Mouse (Mus musculus) embryonic facial prominence, embryonic 12.5 days (tissue): ENCODE results near the gene Matn1. TPM values are rescaled to one million over a fixed set of nuclear protein-coding genes. Genes with fewer than 3 reads are reported as not detected.

ENCODE experiments used
- ATAC-seq: fragments of 200-750 bp; cut with Nextera tagmentation; 2 replicates; pipeline ENCODE4 v1.8.0; 2017; ENCODE audit not compliant: insufficient number of reproducible peaks, insufficient read depth, low FRiP score, low TSS enrichment
- H3K27ac ChIP-seq: fragments of 300-500 bp; sonication (generic); 2 replicates; pipeline ENCODE4 v1.5.1; 2016; ENCODE audit warnings: mild to moderate bottlenecking
- H3K27me3 ChIP-seq: fragments of 300-500 bp; sonication (generic); 2 replicates; pipeline ENCODE4 v1.6.1; 2016; ENCODE audit warnings: mild to moderate bottlenecking, moderate library complexity
- H3K36me3 ChIP-seq: fragments of 300-500 bp; sonication (generic); 2 replicates; pipeline ENCODE4 v1.6.1; 2016; ENCODE audit warnings: mild to moderate bottlenecking
- H3K4me1 ChIP-seq: fragments of 300-500 bp; sonication (generic); 2 replicates; pipeline ENCODE4 v1.6.1; 2016
- H3K4me2 ChIP-seq: fragments of 300-500 bp; sonication (generic); replicated peaks from 2 replicates; pipeline ENCODE4 v1.6.1; 2016; ENCODE audit warnings: mild to moderate bottlenecking, moderate library complexity
- H3K4me3 ChIP-seq: fragments of 300-500 bp; sonication (generic); 2 replicates; pipeline ENCODE4 v1.5.1; 2016; ENCODE audit warnings: mild to moderate bottlenecking
- H3K9ac ChIP-seq: fragments of 300-500 bp; sonication (generic); 2 replicates; pipeline ENCODE4 v1.6.1; 2016; ENCODE audit warnings: mild to moderate bottlenecking, moderate library complexity
- H3K9me3 ChIP-seq: fragments of 300-500 bp; sonication (generic); 2 replicates; pipeline ENCODE4 v1.6.1; 2016; ENCODE audit warnings: mild to moderate bottlenecking, moderate library complexity
- WGBS: fragments of 180-500 bp; shearing (Covaris S2); methylation state at CpG from one replicate; pipeline ENCODE4 v1.1.7; 2016; 5-methylcytosine and 5-hydroxymethylcytosine counted together
- polyA plus RNA-seq: library from polyadenylated mRNA; unstranded; fragments of >200 nt; fragmentation: Nextera tagmentation; extraction: Ambion mirVana; gene quantifications from 2 replicates; pipeline ENCODE4 v1.2.1, GENCODE M21; 2016

Gene Matn1
- polyA plus RNA-seq, 1 experiment from 2014 or later = 4.2 TPM

DNA sequence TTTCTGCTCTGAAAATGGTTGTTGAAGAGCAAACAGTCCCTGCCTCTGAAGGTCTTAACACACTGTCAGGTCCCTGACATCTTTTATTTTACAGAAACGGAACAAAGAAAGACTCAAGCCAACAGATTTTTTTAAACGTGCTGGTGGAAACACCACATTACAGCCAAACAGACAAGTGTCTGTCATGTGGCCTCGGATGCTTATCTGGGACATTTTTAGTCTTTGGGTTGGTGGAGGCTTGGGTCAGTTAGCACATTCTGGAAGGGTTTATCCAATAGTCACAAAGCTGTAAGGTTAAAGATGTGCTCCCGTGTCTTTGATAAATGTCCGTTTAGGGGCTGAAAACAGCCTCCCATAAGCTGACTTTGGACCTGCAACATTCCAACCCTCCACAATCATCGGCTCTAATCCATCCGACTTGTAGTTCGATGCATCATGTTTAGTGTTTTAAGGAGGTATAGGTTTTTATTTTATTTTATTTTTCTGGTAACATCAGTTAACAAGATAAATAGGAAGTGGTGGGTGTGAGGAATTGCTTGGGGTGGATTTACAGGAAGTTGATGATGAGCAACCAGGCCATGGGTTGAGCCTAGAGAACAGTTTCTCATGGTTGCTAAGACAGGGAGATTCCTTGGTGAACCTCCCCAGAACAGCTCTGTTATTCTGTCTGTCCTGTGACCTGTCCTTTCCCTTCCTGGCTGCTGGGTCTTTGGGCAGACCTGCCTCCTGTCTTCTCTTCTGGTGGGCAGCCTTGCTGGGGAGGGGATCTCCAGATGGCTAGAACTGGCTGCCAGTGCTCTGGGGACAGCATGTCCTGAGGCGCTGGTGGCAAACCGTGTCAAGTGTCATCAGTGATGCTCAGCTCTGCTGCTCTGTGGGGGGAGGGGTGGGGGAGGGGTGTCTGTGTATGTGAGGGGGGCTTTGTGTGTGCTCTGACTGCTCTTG, 25.1 kb upstream of the Matn1 start:
- H3K4me3 ChIP-seq = no peak overlapping the region
- ATAC-seq = no peak
- no peaks in the 10 kb centered on the region for H3K9me3 ChIP-seq
- no peaks in the 10 kb centered on the region for H3K27me3 ChIP-seq
- H3K4me1 ChIP-seq = peaks cover 18% of the 10 kb centered on the region
- no peak overlapping the region for H3K9ac ChIP-seq
- no peak overlapping the region for H3K27ac ChIP-seq
- no peak overlapping the region for H3K4me2 ChIP-seq
- WGBS = 67% methylated on average over 10 of the region's 10 CpGs
- H3K36me3 ChIP-seq = no peaks in the 10 kb centered on the region

DNA sequence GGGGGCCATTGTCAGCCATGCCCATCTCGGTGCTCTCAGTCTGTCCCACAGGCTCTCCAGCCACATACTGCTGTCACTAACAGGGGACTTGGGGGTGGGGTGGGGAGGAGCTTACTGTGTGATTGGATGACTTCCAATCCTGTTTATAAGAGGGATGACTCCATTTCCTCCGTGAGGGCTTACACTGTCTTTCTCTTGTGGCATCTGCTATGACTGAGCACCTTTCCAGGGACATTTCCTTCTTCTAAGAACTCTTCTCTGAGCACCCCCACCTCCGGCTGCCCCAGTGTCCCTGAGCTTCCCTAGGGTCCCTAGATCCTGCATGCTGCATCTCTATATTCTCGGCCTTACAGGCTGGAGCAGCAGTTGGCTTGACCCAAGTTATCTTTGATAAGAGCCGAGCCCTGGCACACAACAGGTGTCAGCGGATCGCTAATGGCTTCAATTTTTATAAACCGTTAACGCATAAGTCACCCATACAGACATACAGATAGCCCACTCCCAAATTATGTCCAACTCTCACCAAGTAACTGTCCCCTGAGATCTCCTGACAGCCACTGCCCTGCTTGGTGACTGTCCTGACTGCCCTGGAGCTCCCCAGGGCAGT, 24.3 kb upstream of the Matn1 start:
- Histone ChIP-seq H3K27me3 (no peaks in the 10 kb centered on the region), H3K4me1 (peaks cover 17% of the 10 kb centered on the region), H3K27ac (no peak overlapping the region), H3K4me3 (no peak overlapping the region), H3K36me3 (no peaks in the 10 kb centered on the region), H3K4me2 (no peak overlapping the region), H3K9me3 (no peaks in the 10 kb centered on the region), H3K9ac (no peak overlapping the region)
- no peak for ATAC-seq
- 60% methylated on average over 9 of the region's 9 CpGs for WGBS

DNA sequence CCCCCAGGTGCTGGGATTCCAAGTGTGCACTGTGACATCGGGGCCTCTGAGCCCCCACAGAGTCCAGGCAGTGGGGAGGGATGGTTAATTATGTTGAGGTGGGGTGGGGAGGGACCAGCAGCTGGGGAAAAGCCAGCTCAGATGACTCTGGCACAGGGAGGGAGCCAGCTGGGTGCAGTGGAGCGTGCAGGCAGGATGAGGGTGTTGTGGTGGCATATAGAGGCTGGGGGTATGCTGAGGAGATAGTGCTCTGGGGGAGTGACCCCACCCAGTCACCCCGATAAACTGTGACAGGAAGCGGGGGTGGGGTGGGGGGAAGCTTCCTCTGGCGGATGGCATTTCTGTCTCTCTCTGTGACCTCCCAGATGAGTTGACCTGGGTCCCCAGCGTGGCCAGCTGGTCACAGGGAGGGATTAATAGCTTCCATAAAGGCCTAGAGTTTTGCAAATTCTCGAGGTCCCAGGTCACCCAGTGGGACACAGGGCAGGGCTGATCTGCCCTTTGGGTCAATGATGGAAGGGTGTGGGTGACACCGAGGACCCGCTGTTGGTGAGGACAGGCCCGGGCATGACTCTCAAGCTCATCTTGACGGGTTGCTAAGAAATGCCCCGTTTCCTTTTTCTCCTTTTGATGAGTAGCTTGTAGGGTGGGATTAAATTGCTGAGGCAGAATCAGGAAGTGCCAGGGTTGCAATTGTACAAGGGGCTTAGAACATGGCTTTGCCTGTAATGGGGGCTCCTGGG, 23.1 kb upstream of the Matn1 start:
- WGBS = 21% methylated on average over 12 of the region's 12 CpGs
- peak; percentile 69; the same call in 1 of the 2 replicates for ATAC-seq
- Histone ChIP-seq H3K4me3 (no peak overlapping the region), H3K27ac (0 out of 2 replicates have a peak overlapping the region, but pooled peaks have one; percentile 11), H3K4me1 (peaks cover 17% of the 10 kb centered on the region), H3K4me2 (0 out of 2 replicates have a peak overlapping the region, but pooled peaks have one; percentile 3), H3K27me3 (no peaks in the 10 kb centered on the region), H3K36me3 (no peaks in the 10 kb centered on the region), H3K9me3 (no peaks in the 10 kb centered on the region), H3K9ac (peak overlapping the region; percentile 30; the same call in 1 of the 2 replicates)

DNA sequence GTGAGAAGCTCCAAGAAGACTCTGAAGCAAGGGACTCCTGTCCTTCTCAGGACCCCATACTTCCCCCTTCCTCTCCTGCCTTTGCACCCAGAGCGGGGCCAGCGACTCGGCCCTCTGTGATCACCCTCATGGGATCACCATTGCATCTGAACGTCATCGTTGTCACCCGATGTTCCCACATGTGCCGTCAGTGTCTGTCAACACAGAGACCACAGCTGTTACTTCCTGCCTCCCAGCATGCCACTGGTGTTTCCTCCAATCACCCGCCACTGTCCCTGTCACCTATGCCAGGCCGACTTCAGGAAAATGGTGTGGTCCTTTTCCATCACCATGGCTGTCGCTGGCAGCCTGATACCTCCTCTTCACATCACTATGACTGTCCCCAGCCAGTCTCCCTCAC, 22.2 kb upstream of the Matn1 start:
- no peak for ATAC-seq
- Histone ChIP-seq H3K9me3 (no peaks in the 10 kb centered on the region), H3K36me3 (no peaks in the 10 kb centered on the region), H3K27me3 (no peaks in the 10 kb centered on the region), H3K4me2 (no peak overlapping the region), H3K4me1 (peaks cover 20% of the 10 kb centered on the region), H3K4me3 (no peak overlapping the region), H3K9ac (no peak overlapping the region), H3K27ac (no peak overlapping the region)
- 71% methylated on average over 10 of the region's 10 CpGs for WGBS

DNA sequence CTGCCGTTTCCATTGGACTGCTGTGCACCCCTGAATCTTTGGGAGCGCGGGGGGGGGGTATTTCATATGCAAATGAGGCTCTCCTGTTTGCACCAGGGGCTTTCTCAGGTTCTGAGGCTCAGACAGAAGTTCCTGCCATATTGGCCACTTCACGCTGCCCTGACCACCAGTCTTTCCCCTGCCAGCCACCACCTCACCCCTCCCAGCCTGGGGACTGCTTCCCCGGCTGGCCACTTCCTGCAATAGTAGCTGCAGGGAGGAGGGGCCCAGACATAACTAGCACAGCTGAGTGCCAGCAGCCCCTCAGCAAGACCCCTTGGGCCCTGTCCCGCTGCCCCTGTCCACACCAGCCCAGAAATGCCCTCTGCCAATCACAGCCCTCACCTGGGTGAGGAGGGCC, 17.9 kb upstream of the Matn1 start:
- no peaks in the 10 kb centered on the region for H3K9me3 ChIP-seq
- H3K9ac ChIP-seq = no peak overlapping the region
- no peak for ATAC-seq
- peaks cover 5% of the 10 kb centered on the region for H3K4me1 ChIP-seq
- no peaks in the 10 kb centered on the region for H3K36me3 ChIP-seq
- 53% methylated on average over 6 of the region's 6 CpGs for WGBS
- H3K4me3 ChIP-seq = no peak overlapping the region
- no peak overlapping the region for H3K4me2 ChIP-seq
- no peaks in the 10 kb centered on the region for H3K27me3 ChIP-seq
- no peak overlapping the region for H3K27ac ChIP-seq

DNA sequence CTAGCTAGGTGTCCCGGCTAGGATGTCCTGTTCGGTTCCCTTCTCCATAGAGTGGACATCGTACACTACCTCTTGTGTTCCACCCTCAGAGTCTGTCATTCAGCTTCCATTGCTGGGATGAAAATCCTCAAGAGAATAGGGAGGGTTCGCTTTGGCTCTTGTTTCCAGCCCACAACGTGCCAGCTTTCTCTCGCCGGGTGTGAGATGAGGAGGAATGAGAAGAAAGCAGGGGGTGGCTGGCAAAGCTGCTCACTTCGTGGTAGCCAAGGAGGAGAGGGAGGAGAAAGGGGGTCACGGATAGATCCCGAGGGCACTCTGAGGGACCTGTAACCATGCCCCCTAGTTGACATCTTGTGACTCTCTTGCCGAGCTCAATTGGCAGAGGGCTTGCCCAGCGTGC, 16.4 kb upstream of the Matn1 start:
- no peaks in the 10 kb centered on the region for H3K9me3 ChIP-seq
- H3K27me3 ChIP-seq = no peaks in the 10 kb centered on the region
- no peak overlapping the region for H3K4me2 ChIP-seq
- H3K36me3 ChIP-seq = no peaks in the 10 kb centered on the region
- H3K4me3 ChIP-seq = no peak overlapping the region
- no peak overlapping the region for H3K9ac ChIP-seq
- no peak for ATAC-seq
- 87% methylated on average over 12 of the region's 12 CpGs for WGBS
- peaks cover 3% of the 10 kb centered on the region; the same call in 1 of the 2 replicates for H3K4me1 ChIP-seq
- H3K27ac ChIP-seq = no peak overlapping the region

DNA sequence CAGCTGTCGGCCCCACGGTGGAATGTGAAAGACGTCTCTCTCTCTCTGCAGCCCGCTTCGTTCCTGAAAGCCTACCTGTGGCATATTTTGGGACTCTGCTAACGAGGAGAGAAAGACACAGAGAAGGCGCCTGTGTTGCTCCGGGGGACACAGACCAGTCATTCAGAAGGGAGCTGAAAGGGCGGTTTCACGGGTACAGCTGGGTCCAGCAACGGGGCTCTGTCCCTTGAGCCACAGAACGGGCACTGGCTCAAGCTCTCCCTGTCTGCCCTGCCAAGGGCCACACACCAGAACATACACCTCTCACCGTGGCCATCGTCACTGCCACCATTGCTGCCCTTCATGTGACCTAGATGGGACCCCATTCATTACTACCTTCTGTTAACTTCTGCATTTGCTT, 1.5 kb upstream of the Matn1 start:
- no peaks in the 10 kb centered on the region for H3K9me3 ChIP-seq
- no peak for ATAC-seq
- WGBS = 40% methylated on average over 14 of the region's 14 CpGs
- H3K27ac ChIP-seq = no peak overlapping the region
- no peaks in the 10 kb centered on the region for H3K36me3 ChIP-seq
- H3K4me3 ChIP-seq = no peak overlapping the region
- H3K4me2 ChIP-seq = no peak overlapping the region
- no peaks in the 10 kb centered on the region; the same call in none of the 2 replicates for H3K27me3 ChIP-seq
- no peak overlapping the region for H3K9ac ChIP-seq
- H3K4me1 ChIP-seq = peaks cover 3% of the 10 kb centered on the region; the same call in 1 of the 2 replicates

DNA sequence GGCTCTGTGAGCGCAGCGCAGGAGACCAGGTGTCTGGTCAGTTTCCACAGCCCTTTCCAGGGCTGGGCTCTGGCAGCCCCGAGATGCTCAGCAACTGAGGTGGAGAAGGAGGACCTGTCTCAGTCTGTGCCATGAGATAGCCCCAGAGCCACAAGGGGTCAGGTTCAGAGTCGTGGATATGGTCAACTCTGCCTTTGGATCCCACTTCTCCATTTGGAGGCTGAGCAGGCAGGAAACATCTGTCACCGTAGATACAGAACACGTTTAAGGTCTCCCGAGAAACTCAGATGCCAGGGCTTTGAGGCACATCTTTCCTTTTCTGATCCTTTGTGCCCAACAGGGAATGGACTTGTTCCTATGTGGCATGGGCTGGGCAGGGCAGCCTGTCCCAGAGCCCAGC, 594 bp downstream of the Matn1 start:
- H3K36me3 ChIP-seq = no peaks in the 10 kb centered on the region
- no peak overlapping the region for H3K4me2 ChIP-seq
- no peak overlapping the region for H3K27ac ChIP-seq
- no peak overlapping the region for H3K9ac ChIP-seq
- ATAC-seq = no peak
- no peaks in the 10 kb centered on the region for H3K9me3 ChIP-seq
- peaks cover 3% of the 10 kb centered on the region; the same call in 1 of the 2 replicates for H3K4me1 ChIP-seq
- 76% methylated on average over 7 of the region's 7 CpGs for WGBS
- H3K27me3 ChIP-seq = no peaks in the 10 kb centered on the region; the same call in 1 of the 2 replicates
- no peak overlapping the region for H3K4me3 ChIP-seq

DNA sequence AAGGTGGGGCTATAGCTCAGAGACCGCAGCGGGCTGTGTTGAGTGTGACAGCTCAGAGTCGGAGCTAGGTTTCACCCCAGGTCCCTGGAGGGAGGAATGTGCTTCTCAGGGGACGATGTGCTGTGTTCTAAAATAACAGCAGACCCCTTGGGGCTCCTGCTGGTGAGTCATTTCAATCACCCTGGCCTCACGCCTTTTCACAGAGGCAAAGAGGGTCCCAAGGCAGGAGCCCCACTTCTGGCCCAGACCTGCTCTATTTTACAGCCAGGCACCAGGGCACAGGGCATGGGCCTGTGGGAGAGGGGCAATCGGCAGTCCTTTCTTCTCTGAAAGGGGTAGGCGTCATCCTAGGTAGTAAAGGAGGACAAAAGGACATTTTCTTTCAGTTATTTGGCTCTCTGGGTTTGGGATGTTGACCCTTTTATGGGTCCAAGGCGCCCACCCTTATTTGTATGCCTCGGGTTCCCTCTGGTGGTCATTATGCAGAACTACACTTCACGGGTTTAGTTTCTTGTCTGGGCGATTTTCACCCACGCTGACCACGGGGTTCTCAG, 3.0 kb downstream of the Matn1 start:
- WGBS = 19% methylated on average over 13 of the region's 13 CpGs
- peaks cover 3% of the 10 kb centered on the region; the same call in 1 of the 2 replicates for H3K4me1 ChIP-seq
- H3K9ac ChIP-seq = no peak overlapping the region
- 0 out of 2 replicates have a peak overlapping the region, but pooled peaks have one; percentile 7 for H3K4me2 ChIP-seq
- no peaks in the 10 kb centered on the region for H3K36me3 ChIP-seq
- H3K4me3 ChIP-seq = no peak overlapping the region
- ATAC-seq = no peak
- H3K27me3 ChIP-seq = no peaks in the 10 kb centered on the region; the same call in 1 of the 2 replicates
- H3K27ac ChIP-seq = no peak overlapping the region
- H3K9me3 ChIP-seq = no peaks in the 10 kb centered on the region

DNA sequence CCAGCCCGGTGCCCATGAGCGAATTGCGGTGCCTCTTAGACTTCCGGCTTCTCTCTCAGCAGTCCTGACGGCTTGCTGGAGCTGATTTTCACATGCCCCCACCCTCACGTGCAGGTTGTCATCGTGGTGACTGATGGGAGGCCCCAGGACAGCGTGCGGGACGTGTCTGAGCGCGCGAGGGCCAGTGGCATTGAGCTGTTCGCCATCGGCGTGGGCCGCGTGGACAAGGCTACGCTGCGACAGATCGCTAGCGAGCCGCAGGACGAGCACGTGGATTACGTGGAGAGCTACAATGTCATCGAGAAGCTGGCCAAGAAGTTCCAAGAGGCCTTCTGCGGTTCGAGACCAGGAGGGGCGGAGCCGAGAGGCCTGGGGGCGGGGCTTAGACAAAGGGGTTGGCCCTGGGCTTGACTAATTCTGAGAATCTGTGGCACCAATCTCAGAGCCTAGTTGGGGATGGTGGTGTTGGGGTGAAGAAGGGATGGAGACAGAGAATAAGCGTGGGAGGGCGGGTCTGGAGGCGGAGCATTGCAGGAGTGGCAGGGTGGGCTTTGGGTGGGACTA, 5.7 kb downstream of the Matn1 start:
- Histone ChIP-seq H3K4me2 (no peak overlapping the region), H3K36me3 (no peaks in the 10 kb centered on the region), H3K9ac (no peak overlapping the region), H3K9me3 (no peaks in the 10 kb centered on the region), H3K4me1 (0 out of 2 replicates have a peak, but pooled peaks cover 3% of the 10 kb centered on the region), H3K4me3 (no peak overlapping the region), H3K27me3 (no peaks in the 10 kb centered on the region; the same call in 1 of the 2 replicates), H3K27ac (no peak overlapping the region)
- no peak for ATAC-seq
- WGBS = 86% methylated on average over 35 of the region's 35 CpGs

DNA sequence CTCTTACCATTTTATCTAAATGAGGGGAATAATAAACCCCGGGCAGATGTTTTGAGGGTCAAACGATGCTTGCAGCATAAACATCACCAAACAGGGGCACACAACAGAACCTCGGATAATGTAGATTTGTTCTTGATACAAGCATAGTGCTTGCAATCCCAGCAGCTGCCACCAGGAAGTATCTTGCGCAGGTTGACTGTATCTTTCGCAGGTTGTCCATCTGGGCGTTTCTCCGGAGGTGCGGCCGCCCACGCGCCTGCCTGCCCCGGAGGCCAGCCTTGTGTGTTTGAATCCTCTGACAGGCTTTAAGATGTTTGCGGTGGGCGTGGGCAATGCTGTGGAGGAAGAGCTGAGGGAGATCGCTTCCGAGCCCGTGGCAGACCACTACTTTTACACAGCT, 8.3 kb downstream of the Matn1 start:
- Histone ChIP-seq H3K4me1 (no peaks in the 10 kb centered on the region), H3K4me2 (no peak overlapping the region), H3K4me3 (no peak overlapping the region), H3K36me3 (no peaks in the 10 kb centered on the region), H3K27me3 (no peaks in the 10 kb centered on the region), H3K9me3 (no peaks in the 10 kb centered on the region), H3K9ac (no peak overlapping the region), H3K27ac (no peak overlapping the region)
- no peak for ATAC-seq
- WGBS = 46% methylated on average over 17 of the region's 17 CpGs
